Mouse (Mus musculus) forebrain, postnatal 0 days (tissue): ENCODE results near the gene Hcrtr1. TPM values are rescaled to one million over a fixed set of nuclear protein-coding genes. Genes with fewer than 3 reads are reported as not detected.

Source experiments
- ATAC-seq: fragments of 200-750 bp; cut with Nextera tagmentation; 2 replicates; pipeline ENCODE4 v1.8.0; 2017; ENCODE audit warnings: mild to moderate bottlenecking, moderate library complexity
- DNase-seq: peaks from one replicate; pipeline ENCODE4 v3.0.0-alpha.2; 2015
- H3K27ac ChIP-seq: fragments of 300-500 bp; sonication (generic); 2 replicates; pipeline ENCODE4 v1.5.1; 2014; ENCODE audit warnings: low read depth, mild to moderate bottlenecking, antibody characterized with exemption, low read length, moderate library complexity, mixed read lengths
- H3K27me3 ChIP-seq: fragments of 300-500 bp; sonication (generic); 2 replicates; pipeline ENCODE4 v1.6.1; 2014; ENCODE audit warnings: mild to moderate bottlenecking, low read length, mixed read lengths; ENCODE audit not compliant: insufficient read depth
- H3K36me3 ChIP-seq: fragments of 300-500 bp; sonication (generic); 2 replicates; pipeline ENCODE4 v1.6.1; 2014; ENCODE audit warnings: mild to moderate bottlenecking, moderate library complexity; ENCODE audit not compliant: insufficient read depth
- H3K4me1 ChIP-seq: fragments of 300-500 bp; sonication (generic); 2 replicates; pipeline ENCODE4 v1.6.1; 2014; ENCODE audit warnings: antibody characterized with exemption; ENCODE audit not compliant: insufficient read depth
- H3K4me2 ChIP-seq: fragments of 300-500 bp; sonication (generic); 2 replicates; pipeline ENCODE4 v1.6.1; 2014; ENCODE audit warnings: low read depth, mild to moderate bottlenecking, moderate library complexity
- H3K4me3 ChIP-seq: fragments of 300-500 bp; sonication (generic); 2 replicates; pipeline ENCODE4 v1.5.1; 2014; ENCODE audit warnings: low read depth, low read length, mixed read lengths
- H3K9ac ChIP-seq: fragments of 300-500 bp; sonication (generic); 2 replicates; pipeline ENCODE4 v1.6.1; 2014; ENCODE audit warnings: mild to moderate bottlenecking
- H3K9me3 ChIP-seq: fragments of 300-500 bp; sonication (generic); 2 replicates; pipeline ENCODE4 v1.6.1; 2016; ENCODE audit warnings: low read length
- CTCF ChIP-seq: sonication (generic); IDR thresholded peaks from 2 replicates; pipeline ENCODE4 v1.5.1; 2016; ENCODE audit warnings: antibody characterized with exemption, control low read depth, low read depth
- WGBS: fragments of 180-500 bp; shearing (Covaris S2); extraction: QIAGEN DNeasy Blood & Tissue Kit; methylation state at CpG from one replicate; pipeline ENCODE4 v1.1.7; 2014; 5-methylcytosine and 5-hydroxymethylcytosine counted together
- polyA plus RNA-seq: library from polyadenylated mRNA; unstranded; fragments of >200 nt; fragmentation: Nextera tagmentation; extraction: Ambion mirVana; gene quantifications from 2 replicates; pipeline ENCODE4 v1.2.1, GENCODE M21; 2015
- total RNA-seq: library from RNA; depleted of rRNA; stranded (reverse); fragments of >200 nt; gene quantifications from 2 replicates; pipeline ENCODE4 v1.2.3, GENCODE M21; 2014

Hcrtr1 gene
- total and polyA plus RNA-seq, 2 experiments from 2014 or later: 2.5 to 5.0 TPM

GRCm38 (mm10) chr4:130168280-130169183, 29.4 kb upstream of the Hcrtr1 start:
- Histone ChIP-seq H3K4me3 (no peak overlapping the region), H3K4me2 (no peak overlapping the region), H3K9ac (no peak overlapping the region), H3K27me3 (0 out of 2 replicates have a peak, but pooled peaks cover 6% of the 10 kb centered on the region), H3K4me1 (no peaks in the 10 kb centered on the region), H3K9me3 (no peaks in the 10 kb centered on the region), H3K27ac (no peak overlapping the region), H3K36me3 (no peaks in the 10 kb centered on the region)
- no peak for TF ChIP-seq CTCF
- WGBS: 38% methylated on average over 16 of the region's 16 CpGs
- ATAC-seq (no peak), DNase-seq (no peak)

GRCm38 (mm10) chr4:130167814-130168213, 28.7 kb upstream of the Hcrtr1 start:
- 48% methylated on average over 9 of the region's 9 CpGs for WGBS
- no peaks in the 10 kb centered on the region for H3K4me1 ChIP-seq
- H3K4me3 ChIP-seq: no peak overlapping the region
- no peak for ATAC-seq
- H3K9ac ChIP-seq: no peak overlapping the region
- H3K27ac ChIP-seq: no peak overlapping the region
- H3K4me2 ChIP-seq: peak overlapping the region; percentile 28; the same call in 1 of the 2 replicates
- peaks cover 7% of the 10 kb centered on the region; the same call in 1 of the 2 replicates for H3K27me3 ChIP-seq
- no peak for TF ChIP-seq CTCF
- no peak for DNase-seq
- no peaks in the 10 kb centered on the region for H3K36me3 ChIP-seq
- H3K9me3 ChIP-seq: no peaks in the 10 kb centered on the region

GRCm38 (mm10) chr4:130167321-130167720, 28.2 kb upstream of the Hcrtr1 start:
- ATAC-seq (no peak), DNase-seq (no peak)
- H3K36me3 ChIP-seq: no peaks in the 10 kb centered on the region
- peak overlapping the region; percentile 28; the same call in 1 of the 2 replicates for H3K4me2 ChIP-seq
- H3K4me1 ChIP-seq: no peaks in the 10 kb centered on the region
- no peaks in the 10 kb centered on the region for H3K9me3 ChIP-seq
- no peak overlapping the region for H3K27ac ChIP-seq
- WGBS: 61% methylated on average over 22 of the region's 22 CpGs
- H3K4me3 ChIP-seq: no peak overlapping the region
- H3K9ac ChIP-seq: no peak overlapping the region
- TF ChIP-seq CTCF: no peak
- H3K27me3 ChIP-seq: peaks cover 12% of the 10 kb centered on the region; the same call in 1 of the 2 replicates

- ATAC-seq (no peak), DNase-seq (no peak)
- H3K4me3 ChIP-seq: no peak overlapping the region
- H3K27me3 ChIP-seq: peaks cover 15% of the 10 kb centered on the region; the same call in 1 of the 2 replicates
- no peaks in the 10 kb centered on the region for H3K9me3 ChIP-seq
- no peak overlapping the region for H3K27ac ChIP-seq
- no peaks in the 10 kb centered on the region for H3K4me1 ChIP-seq
- H3K36me3 ChIP-seq: no peaks in the 10 kb centered on the region
- H3K4me2 ChIP-seq: no peak overlapping the region
- H3K9ac ChIP-seq: no peak overlapping the region
- WGBS: 69% methylated on average over 8 of the region's 8 CpGs
- TF ChIP-seq CTCF: no peak
Observed at GRCm38 (mm10) chr4:130166592-130166991, 27.4 kb upstream of the Hcrtr1 start.

GRCm38 (mm10) chr4:130166061-130166460, 26.9 kb upstream of the Hcrtr1 start:
- 79% methylated on average over 18 of the region's 18 CpGs for WGBS
- no peaks in the 10 kb centered on the region for H3K9me3 ChIP-seq
- H3K9ac ChIP-seq: no peak overlapping the region
- ATAC-seq (no peak), DNase-seq (no peak)
- TF ChIP-seq CTCF: no peak
- H3K4me3 ChIP-seq: no peak overlapping the region
- H3K27ac ChIP-seq: no peak overlapping the region
- peaks cover 15% of the 10 kb centered on the region; the same call in 1 of the 2 replicates for H3K27me3 ChIP-seq
- no peaks in the 10 kb centered on the region for H3K4me1 ChIP-seq
- H3K36me3 ChIP-seq: no peaks in the 10 kb centered on the region
- no peak overlapping the region for H3K4me2 ChIP-seq

GRCm38 (mm10) chr4:130164121-130164520, 25.0 kb upstream of the Hcrtr1 start:
- Histone ChIP-seq H3K4me1 (no peaks in the 10 kb centered on the region), H3K36me3 (no peaks in the 10 kb centered on the region), H3K4me2 (no peak overlapping the region), H3K9me3 (no peaks in the 10 kb centered on the region), H3K9ac (no peak overlapping the region), H3K27me3 (peaks cover 15% of the 10 kb centered on the region; the same call in 1 of the 2 replicates), H3K27ac (no peak overlapping the region), H3K4me3 (no peak overlapping the region)
- no peak for ATAC-seq
- WGBS: 71% methylated on average over 6 of the region's 6 CpGs
- TF ChIP-seq CTCF: no peak
- DNase-seq: no peak

- no peak overlapping the region for H3K4me2 ChIP-seq
- ATAC-seq (no peak), DNase-seq (no peak)
- 9% methylated on average over 20 of the region's 20 CpGs for WGBS
- no peak for TF ChIP-seq CTCF
- H3K27me3 ChIP-seq: peaks cover 15% of the 10 kb centered on the region; the same call in 1 of the 2 replicates
- H3K36me3 ChIP-seq: no peaks in the 10 kb centered on the region
- H3K9me3 ChIP-seq: no peaks in the 10 kb centered on the region
- H3K9ac ChIP-seq: no peak overlapping the region
- H3K4me3 ChIP-seq: no peak overlapping the region
- no peaks in the 10 kb centered on the region for H3K4me1 ChIP-seq
- H3K27ac ChIP-seq: no peak overlapping the region
Observed at GRCm38 (mm10) chr4:130163391-130163861, 24.3 kb upstream of the Hcrtr1 start.
